Mouse (Mus musculus): ENCODE results near the gene Apbb1ip. TPM values are rescaled to one million over a fixed set of nuclear protein-coding genes. Genes with fewer than 3 reads are reported as not detected.

Apbb1ip gene
- polyA plus RNA-seq, 1 experiment from 2014 or later, result 0.39 TPM

- 82% methylated on average over 4 of the region's 4 CpGs for WGBS
Observed at GRCm38 (mm10) chr2:22754222-22754824, 19.6 kb upstream of the Apbb1ip start.

GRCm38 (mm10) chr2:22755561-22755960 lies 18.3 kb upstream of the Apbb1ip start:
- 84% methylated on average over 6 of the region's 6 CpGs for WGBS
- Histone ChIP-seq H3K4me1 (no peaks in the 10 kb centered on the region), H3K27me3 (ENCODE audit: low read depth, poor library complexity, severe bottlenecking) (no peaks in the 10 kb centered on the region), H3K4me3 (no peak overlapping the region), H3K9me3 (replicated peaks) (no peaks in the 10 kb centered on the region), H3K36me3 (no peaks in the 10 kb centered on the region), H3K27ac (no peak overlapping the region)
- no peak for DNase-seq (ENCODE audit: low spot score)

More at GRCm38 (mm10) chr2:22754222-22754824, 19.6 kb upstream of the Apbb1ip start:
- Histone ChIP-seq H3K36me3 (no peaks in the 10 kb centered on the region), H3K9me3 (replicated peaks) (no peaks in the 10 kb centered on the region), H3K4me1 (no peaks in the 10 kb centered on the region), H3K4me3 (no peak overlapping the region), H3K27ac (no peak overlapping the region), H3K27me3 (ENCODE audit: low read depth, poor library complexity, severe bottlenecking) (no peaks in the 10 kb centered on the region)
- DNase-seq (ENCODE audit: low spot score), result no peak

- Histone ChIP-seq H3K36me3 (no peaks in the 10 kb centered on the region), H3K4me1 (no peaks in the 10 kb centered on the region), H3K27me3 (ENCODE audit: low read depth, poor library complexity, severe bottlenecking) (no peaks in the 10 kb centered on the region), H3K4me3 (no peak overlapping the region), H3K9me3 (replicated peaks) (no peaks in the 10 kb centered on the region), H3K27ac (no peak overlapping the region)
- no peak for DNase-seq (ENCODE audit: low spot score)
- WGBS, result 44% methylated on average over 6 of the region's 6 CpGs
Observed at GRCm38 (mm10) chr2:22758310-22758972, 15.5 kb upstream of the Apbb1ip start.

GRCm38 (mm10) chr2:22760452-22760851 lies 13.4 kb upstream of the Apbb1ip start:
- Histone ChIP-seq H3K9me3 (replicated peaks) (no peaks in the 10 kb centered on the region), H3K27me3 (ENCODE audit: low read depth, poor library complexity, severe bottlenecking) (no peaks in the 10 kb centered on the region), H3K4me1 (no peaks in the 10 kb centered on the region), H3K4me3 (no peak overlapping the region), H3K27ac (no peak overlapping the region), H3K36me3 (no peaks in the 10 kb centered on the region)
- no peak for DNase-seq (ENCODE audit: low spot score)
- 58% methylated on average over 2 of the region's 2 CpGs for WGBS

GRCm38 (mm10) chr2:22761103-22761521 lies 12.8 kb upstream of the Apbb1ip start:
- Histone ChIP-seq H3K27ac (no peak overlapping the region), H3K36me3 (no peaks in the 10 kb centered on the region), H3K27me3 (ENCODE audit: low read depth, poor library complexity, severe bottlenecking) (no peaks in the 10 kb centered on the region), H3K4me1 (no peaks in the 10 kb centered on the region), H3K4me3 (no peak overlapping the region), H3K9me3 (replicated peaks) (no peaks in the 10 kb centered on the region)
- WGBS, result 77% methylated on average over 7 of the region's 7 CpGs
- no peak for DNase-seq (ENCODE audit: low spot score)

GRCm38 (mm10) chr2:22764774-22765387 lies 9.0 kb upstream of the Apbb1ip start:
- Histone ChIP-seq H3K4me1 (no peaks in the 10 kb centered on the region), H3K27me3 (ENCODE audit: low read depth, poor library complexity, severe bottlenecking) (no peaks in the 10 kb centered on the region), H3K27ac (no peak overlapping the region), H3K9me3 (replicated peaks) (no peaks in the 10 kb centered on the region), H3K36me3 (no peaks in the 10 kb centered on the region), H3K4me3 (no peak overlapping the region)
- 80% methylated on average over 5 of the region's 5 CpGs for WGBS
- no peak for DNase-seq (ENCODE audit: low spot score)

GRCm38 (mm10) chr2:22771311-22771710 lies 2.6 kb upstream of the Apbb1ip start:
- Histone ChIP-seq H3K27me3 (ENCODE audit: low read depth, poor library complexity, severe bottlenecking) (peaks cover 24% of the 10 kb centered on the region), H3K4me3 (no peak overlapping the region), H3K27ac (no peak overlapping the region), H3K36me3 (no peaks in the 10 kb centered on the region), H3K9me3 (replicated peaks) (no peaks in the 10 kb centered on the region), H3K4me1 (peaks cover 7% of the 10 kb centered on the region)
- DNase-seq (ENCODE audit: low spot score), result no peak

GRCm38 (mm10) chr2:22774181-22774751 lies 372 bp downstream of the Apbb1ip start:
- H3K4me1 ChIP-seq, result peaks cover 7% of the 10 kb centered on the region
- peak; percentile 62 for DNase-seq (ENCODE audit: low spot score)
- H3K36me3 ChIP-seq, result no peaks in the 10 kb centered on the region
- WGBS, result 1% methylated on average over 28 of the region's 28 CpGs
- no peaks in the 10 kb centered on the region for H3K9me3 ChIP-seq (replicated peaks)
- peaks cover 24% of the 10 kb centered on the region for H3K27me3 ChIP-seq (ENCODE audit: low read depth, poor library complexity, severe bottlenecking)
- H3K4me3 ChIP-seq, result peak overlapping the region; percentile 52
- peak overlapping the region; percentile 22; the same call in 1 of the 2 replicates for H3K27ac ChIP-seq

- 48% methylated on average over 8 of the region's 8 CpGs for WGBS
- Histone ChIP-seq H3K9me3 (replicated peaks) (no peaks in the 10 kb centered on the region), H3K27ac (no peak overlapping the region), H3K4me3 (no peak overlapping the region), H3K27me3 (ENCODE audit: low read depth, poor library complexity, severe bottlenecking) (peaks cover 24% of the 10 kb centered on the region), H3K4me1 (peaks cover 7% of the 10 kb centered on the region), H3K36me3 (no peaks in the 10 kb centered on the region)
- no peak for DNase-seq (ENCODE audit: low spot score)
Observed at GRCm38 (mm10) chr2:22775213-22775612, 1.3 kb downstream of the Apbb1ip start.

GRCm38 (mm10) chr2:22775681-22776080 lies 1.8 kb downstream of the Apbb1ip start:
- no peaks in the 10 kb centered on the region for H3K36me3 ChIP-seq
- H3K27ac ChIP-seq, result no peak overlapping the region
- 82% methylated on average over 3 of the region's 3 CpGs for WGBS
- H3K27me3 ChIP-seq (ENCODE audit: low read depth, poor library complexity, severe bottlenecking), result peaks cover 24% of the 10 kb centered on the region
- no peak overlapping the region for H3K4me3 ChIP-seq
- H3K4me1 ChIP-seq, result peaks cover 7% of the 10 kb centered on the region
- no peaks in the 10 kb centered on the region for H3K9me3 ChIP-seq (replicated peaks)
- DNase-seq (ENCODE audit: low spot score), result no peak

GRCm38 (mm10) chr2:22776568-22777230 lies 2.8 kb downstream of the Apbb1ip start:
- Histone ChIP-seq H3K4me1 (peaks cover 7% of the 10 kb centered on the region), H3K9me3 (replicated peaks) (no peaks in the 10 kb centered on the region), H3K36me3 (no peaks in the 10 kb centered on the region), H3K27me3 (ENCODE audit: low read depth, poor library complexity, severe bottlenecking) (peaks cover 24% of the 10 kb centered on the region), H3K27ac (no peak overlapping the region), H3K4me3 (no peak overlapping the region)
- WGBS, result 63% methylated on average over 2 of the region's 2 CpGs
- DNase-seq (ENCODE audit: low spot score), result no peak

GRCm38 (mm10) chr2:22777757-22778156 lies 3.9 kb downstream of the Apbb1ip start:
- Histone ChIP-seq H3K27me3 (ENCODE audit: low read depth, poor library complexity, severe bottlenecking) (peaks cover 24% of the 10 kb centered on the region), H3K4me1 (peaks cover 7% of the 10 kb centered on the region)

GRCm38 (mm10) chr2:22780884-22781283 lies 7.0 kb downstream of the Apbb1ip start:
- DNase-seq (ENCODE audit: low spot score), result no peak
- H3K4me3 ChIP-seq, result no peak overlapping the region
- H3K4me1 ChIP-seq, result no peaks in the 10 kb centered on the region
- no peaks in the 10 kb centered on the region for H3K27me3 ChIP-seq (ENCODE audit: low read depth, poor library complexity, severe bottlenecking)
- WGBS, result 79% methylated on average over 1 of the region's 1 CpGs
- no peaks in the 10 kb centered on the region for H3K36me3 ChIP-seq
- no peaks in the 10 kb centered on the region for H3K9me3 ChIP-seq (replicated peaks)
- H3K27ac ChIP-seq, result no peak overlapping the region

More at GRCm38 (mm10) chr2:22777757-22778156, 3.9 kb downstream of the Apbb1ip start:
- Histone ChIP-seq H3K9me3 (replicated peaks) (no peaks in the 10 kb centered on the region), H3K36me3 (no peaks in the 10 kb centered on the region), H3K27ac (no peak overlapping the region), H3K4me3 (no peak overlapping the region)
- 94% methylated on average over 3 of the region's 3 CpGs for WGBS
- no peak for DNase-seq (ENCODE audit: low spot score)
